Mouse (Mus musculus) neutrophil, adult 65 days (primary cell): ENCODE measurements around the gene Olfr24. TPM values are rescaled to one million over a fixed set of nuclear protein-coding genes. Genes with fewer than 3 reads are reported as not detected.

Experiments used
- total RNA-seq: library from RNA; stranded (reverse); gene quantifications from 2 replicates; pipeline ENCODE4 v1.2.4, GENCODE M21; 2023

Olfr24 gene
- total RNA-seq: not detected in 2 replicates

DNA sequence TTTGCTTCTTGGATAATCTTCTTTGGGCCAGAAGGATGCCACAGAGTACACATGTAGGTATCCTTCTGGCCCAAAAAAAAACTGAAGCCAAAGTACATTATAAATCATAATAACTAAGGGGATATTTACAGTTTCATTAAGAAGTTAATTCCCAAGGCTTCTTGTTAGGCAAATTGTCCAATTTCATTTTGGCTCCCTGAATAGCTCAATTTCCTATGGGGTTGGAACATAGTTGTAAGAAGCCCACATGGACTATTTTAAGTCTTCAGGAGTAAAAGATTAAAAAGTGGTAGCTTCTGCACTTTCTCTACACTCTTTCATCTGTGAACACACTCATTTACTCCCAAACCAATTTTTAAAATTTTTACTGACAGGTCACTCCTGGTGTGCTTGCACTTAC lies at the start of gene Olfr24:
TSS of gene Olfr24 (minus strand) at position 101 of the 400 bp plus-strand sequence.

Other genes with a start within 250 kb of the Olfr24 start
- not detected in 2 replicates for gene Muc16, start 89.5 kb downstream of the Olfr24 start, total RNA-seq
- gene Olfr828, start 55.5 kb upstream of the Olfr24 start, total RNA-seq: not detected in 2 replicates
- not detected in 2 replicates for gene Olfr829, start 90.9 kb upstream of the Olfr24 start, total RNA-seq
- not detected in 2 replicates for gene Olfr830, start 110.7 kb upstream of the Olfr24 start, total RNA-seq
- gene Olfr832, start 173.1 kb upstream of the Olfr24 start, total RNA-seq: not detected in 2 replicates
- not detected in 2 replicates for gene Olfr834, start 224.0 kb upstream of the Olfr24 start, total RNA-seq